Mouse (Mus musculus) limb, embryonic 12.5 days (tissue): ENCODE data around the gene F2rl1. TPM values are rescaled to one million over a fixed set of nuclear protein-coding genes. Genes with fewer than 3 reads are reported as not detected.
"Not testable (repeated sequence)": the region's sequence is repeated elsewhere in the genome, so short reads cannot be mapped to it uniquely, and the experiment has no call there.

ENCODE experiments used
- ATAC-seq: fragments of 200-750 bp; cut with Nextera tagmentation; 2 replicates; pipeline ENCODE4 v1.8.0; 2017; ENCODE audit warnings: low read depth, moderate TSS enrichment; ENCODE audit not compliant: insufficient number of reproducible peaks, insufficient read depth, low FRiP score, low TSS enrichment
- H3K27ac ChIP-seq: fragments of 300-500 bp; sonication (generic); 2 replicates; pipeline ENCODE4 v1.5.1; 2016; ENCODE audit warnings: mild to moderate bottlenecking, moderate library complexity
- H3K27me3 ChIP-seq: fragments of 300-500 bp; sonication (generic); 2 replicates; pipeline ENCODE4 v1.6.1; 2016; ENCODE audit warnings: mild to moderate bottlenecking, moderate library complexity
- H3K36me3 ChIP-seq: fragments of 300-500 bp; sonication (generic); 2 replicates; pipeline ENCODE4 v1.6.1; 2016; ENCODE audit warnings: mild to moderate bottlenecking, moderate library complexity
- H3K4me1 ChIP-seq: fragments of 300-500 bp; sonication (generic); replicated peaks from 2 replicates; pipeline ENCODE4 v1.6.1; 2016
- H3K4me2 ChIP-seq: fragments of 300-500 bp; sonication (generic); 2 replicates; pipeline ENCODE4 v1.6.1; 2016; ENCODE audit warnings: mild to moderate bottlenecking, moderate library complexity
- H3K4me3 ChIP-seq: fragments of 300-500 bp; sonication (generic); replicated peaks from 2 replicates; pipeline ENCODE4 v1.5.1; 2016; ENCODE audit warnings: mild to moderate bottlenecking
- H3K9ac ChIP-seq: fragments of 300-500 bp; sonication (generic); replicated peaks from 2 replicates; pipeline ENCODE4 v1.6.1; 2016; ENCODE audit warnings: mild to moderate bottlenecking, moderate library complexity
- H3K9me3 ChIP-seq: fragments of 300-500 bp; sonication (generic); 2 replicates; pipeline ENCODE4 v1.6.1; 2016; ENCODE audit warnings: mild to moderate bottlenecking, moderate library complexity
- WGBS: fragments of 180-500 bp; shearing (Covaris S2); methylation state at CpG from one replicate; pipeline ENCODE4 v1.1.7; 2016; 5-methylcytosine and 5-hydroxymethylcytosine counted together
- polyA plus RNA-seq: library from polyadenylated mRNA; unstranded; fragments of >200 nt; fragmentation: Nextera tagmentation; extraction: Ambion mirVana; gene quantifications from 2 replicates; pipeline ENCODE4 v1.2.1, GENCODE M21; 2016

The F2rl1 gene
- polyA plus RNA-seq, 1 experiment from 2014 or later: 0.11 TPM

DNA sequence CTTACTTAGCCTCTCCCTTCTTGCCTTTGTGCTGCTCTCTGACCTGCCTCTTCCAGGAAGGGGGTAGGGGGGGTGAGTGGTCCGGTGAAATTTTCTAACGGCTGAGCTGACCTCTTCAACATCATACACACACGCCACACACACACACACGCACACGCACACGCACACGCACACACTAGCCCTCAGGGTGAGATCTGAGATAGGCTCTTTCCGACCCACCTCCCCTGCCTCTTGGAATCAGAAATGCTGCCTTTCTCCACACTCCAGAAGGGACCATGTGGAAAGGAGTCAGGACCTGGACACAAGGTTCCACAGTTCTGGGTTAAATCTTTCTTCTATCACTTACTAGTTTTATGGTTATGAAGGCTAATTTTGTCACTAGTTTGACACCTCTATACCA, 8.6 kb upstream of the F2rl1 start:
- no peak overlapping the region for H3K27ac ChIP-seq
- H3K4me1 ChIP-seq: peaks cover 36% of the 10 kb centered on the region
- no peak for ATAC-seq
- 23% methylated on average over 8 of the region's 8 CpGs for WGBS
- H3K36me3 ChIP-seq: no peaks in the 10 kb centered on the region
- H3K4me3 ChIP-seq: no peak overlapping the region
- H3K9me3 ChIP-seq: no peaks in the 10 kb centered on the region
- no peak overlapping the region for H3K9ac ChIP-seq
- peak overlapping the region; percentile 50 for H3K4me2 ChIP-seq
- peaks cover 16% of the 10 kb centered on the region; the same call in 1 of the 2 replicates for H3K27me3 ChIP-seq

DNA sequence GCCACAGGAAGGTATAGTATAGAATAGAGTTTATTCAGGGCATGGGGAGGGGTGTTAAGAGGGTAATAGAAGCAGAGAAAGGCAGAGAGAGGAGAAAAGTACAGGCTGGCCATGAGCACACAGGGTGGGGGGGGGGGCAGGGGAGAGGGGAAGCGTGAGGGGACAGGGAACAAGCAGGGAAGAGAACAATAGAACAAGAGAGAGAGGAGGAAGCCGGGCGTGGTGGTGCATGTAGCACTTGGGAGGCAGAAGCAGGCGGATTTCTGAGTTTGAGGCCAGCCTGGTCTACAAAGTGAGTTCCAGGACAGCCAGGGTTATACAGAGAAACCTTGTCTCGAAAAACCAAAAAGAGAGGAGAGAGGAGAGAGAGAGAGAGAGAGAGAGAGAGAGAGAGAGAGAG, 8.1 kb upstream of the F2rl1 start:
- not testable (repeated sequence) for ATAC-seq

DNA sequence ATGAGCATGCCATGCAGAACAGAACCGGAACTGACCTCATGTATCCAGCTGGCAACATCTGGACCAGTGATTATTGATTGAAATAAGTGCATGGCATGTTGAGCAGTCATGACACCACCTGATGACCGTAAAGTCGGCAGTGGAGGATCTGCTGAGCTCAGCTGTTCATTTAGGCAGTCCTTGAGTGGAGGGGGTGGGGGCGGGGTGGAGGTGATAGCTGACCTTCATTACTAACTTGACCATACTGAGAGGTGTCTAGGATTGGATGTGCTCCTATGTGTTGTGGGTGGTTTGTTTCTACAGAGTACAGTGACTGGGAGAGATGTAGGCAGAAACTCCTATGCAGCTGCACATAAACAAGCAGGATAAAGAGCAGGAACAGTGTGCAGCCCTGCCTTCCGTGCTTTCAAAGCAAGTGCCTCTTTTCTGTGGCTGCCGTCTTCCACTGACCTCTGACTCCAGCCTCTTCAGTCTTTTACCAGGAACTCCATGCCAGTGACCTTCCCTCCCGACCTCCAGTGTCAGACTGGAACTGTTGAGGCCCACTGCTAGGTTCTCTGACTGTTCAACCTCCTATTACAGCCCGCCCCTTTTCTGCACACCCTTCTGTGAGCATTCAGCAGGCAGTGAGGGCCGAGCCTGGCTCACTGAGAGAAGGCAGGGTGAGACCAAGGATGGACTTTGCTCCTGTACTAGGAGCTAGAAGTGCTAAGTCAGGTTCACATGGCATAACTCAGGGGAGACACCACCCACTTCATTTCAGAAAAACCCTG, 6.4 kb upstream of the F2rl1 start:
- 0 out of 2 replicates have a peak, but pooled peaks have one; percentile 52 for ATAC-seq
- Histone ChIP-seq H3K4me3 (no peak overlapping the region), H3K27me3 (peaks cover 35% of the 10 kb centered on the region), H3K9ac (no peak overlapping the region), H3K36me3 (no peaks in the 10 kb centered on the region), H3K27ac (no peak overlapping the region), H3K4me2 (no peak overlapping the region), H3K9me3 (no peaks in the 10 kb centered on the region), H3K4me1 (peaks cover 36% of the 10 kb centered on the region)
- 34% methylated on average over 9 of the region's 9 CpGs for whole genome bisulfite sequencing

More for the DNA sequence above, 8.1 kb upstream of the F2rl1 start:
- not testable (repeated sequence) for H3K9ac ChIP-seq, H3K4me3 ChIP-seq, H3K36me3 ChIP-seq, H3K4me2 ChIP-seq, H3K27ac ChIP-seq, H3K9me3 ChIP-seq
- peaks cover 36% of the 10 kb centered on the region for H3K4me1 ChIP-seq
- 80% methylated on average over 5 of the region's 5 CpGs for WGBS
- peaks cover 18% of the 10 kb centered on the region; the same call in 1 of the 2 replicates for H3K27me3 ChIP-seq

DNA sequence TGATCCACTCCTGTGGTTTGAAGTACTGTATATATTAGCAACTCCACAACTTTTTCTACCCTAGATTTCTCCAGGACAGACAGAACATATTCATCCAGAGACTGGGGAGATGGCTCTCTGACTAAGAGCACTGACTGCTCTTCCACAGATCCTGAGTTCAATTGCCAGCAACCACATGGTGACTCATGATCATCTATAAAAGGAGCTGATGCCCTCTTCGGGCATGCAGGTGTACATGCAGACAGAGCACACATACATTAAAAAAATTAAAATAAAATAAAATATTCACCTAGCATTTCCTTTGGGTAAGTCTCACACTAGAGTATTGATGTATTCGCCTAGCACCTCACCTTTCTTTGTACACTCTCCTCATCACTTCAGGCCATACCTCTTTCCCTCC, 4.2 kb upstream of the F2rl1 start:
- WGBS: 77% methylated on average over 2 of the region's 2 CpGs

DNA sequence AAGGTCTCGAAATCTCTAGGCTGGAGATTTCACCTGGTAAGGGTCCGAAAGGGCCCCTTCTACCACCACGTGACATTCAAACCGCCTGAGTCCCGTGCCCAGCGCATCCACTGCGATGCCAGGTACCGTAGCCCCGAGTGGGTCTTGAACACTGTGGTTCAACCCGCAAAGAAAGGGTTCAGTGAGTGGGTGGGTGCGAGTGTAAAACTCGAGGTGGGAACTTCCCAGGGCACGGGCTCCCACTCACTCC, 678 bp downstream of the F2rl1 start:
- H3K9me3 ChIP-seq: no peaks in the 10 kb centered on the region
- peak overlapping the region; percentile 5; the same call in 1 of the 2 replicates for H3K9ac ChIP-seq
- peaks cover 63% of the 10 kb centered on the region for H3K27me3 ChIP-seq
- H3K4me3 ChIP-seq: peak overlapping the region; percentile 45
- ATAC-seq: no peak
- peak overlapping the region; percentile 84 for H3K4me2 ChIP-seq
- H3K36me3 ChIP-seq: no peaks in the 10 kb centered on the region
- peaks cover 18% of the 10 kb centered on the region for H3K4me1 ChIP-seq
- H3K27ac ChIP-seq: no peak overlapping the region
- under 1% methylated on average over 13 of the region's 13 CpGs for WGBS

More for the DNA sequence above, 4.2 kb upstream of the F2rl1 start:
- ATAC-seq: no peak
- H3K27me3 ChIP-seq: peaks cover 57% of the 10 kb centered on the region
- no peak overlapping the region for H3K4me2 ChIP-seq
- H3K9ac ChIP-seq: no peak overlapping the region
- no peaks in the 10 kb centered on the region for H3K9me3 ChIP-seq
- no peaks in the 10 kb centered on the region for H3K36me3 ChIP-seq
- no peak overlapping the region for H3K4me3 ChIP-seq
- H3K27ac ChIP-seq: no peak overlapping the region
- peaks cover 27% of the 10 kb centered on the region for H3K4me1 ChIP-seq

DNA sequence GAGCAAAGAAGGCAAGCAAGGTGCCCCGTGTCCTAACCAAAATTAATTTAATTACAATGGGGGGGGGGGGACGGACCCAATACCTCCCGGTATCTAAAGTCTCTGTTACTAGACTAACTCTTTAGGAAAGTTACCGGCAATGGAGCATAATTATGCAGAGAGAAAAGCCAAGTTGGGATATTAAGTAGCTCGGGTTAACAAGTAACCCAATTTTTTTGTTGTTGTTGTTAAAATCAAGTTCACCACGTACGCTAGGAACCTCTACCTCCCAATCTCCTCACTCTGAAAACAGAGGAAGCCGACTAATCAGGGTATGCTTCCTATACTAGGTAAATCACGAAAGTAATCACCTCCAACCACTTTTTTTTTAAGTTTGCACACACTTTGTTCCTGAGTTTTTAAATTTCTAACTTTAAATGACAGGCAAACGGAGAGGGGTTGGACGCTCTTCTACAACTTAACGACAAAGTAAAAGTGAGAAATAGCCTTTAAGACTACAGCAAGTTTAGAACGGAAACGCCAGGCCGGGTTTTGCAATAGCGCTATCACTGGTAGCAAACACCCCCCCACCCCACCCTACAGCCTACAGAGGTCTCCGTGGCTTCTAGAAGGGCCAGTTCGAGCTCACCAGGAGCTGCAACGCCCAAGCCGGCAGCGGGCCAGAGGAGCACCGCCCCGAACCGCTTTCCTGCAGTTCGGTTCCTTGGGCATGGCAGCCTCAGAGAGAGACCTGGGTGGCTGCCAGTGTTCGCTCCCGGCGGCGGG, 1.2 kb downstream of the F2rl1 start:
- WGBS: 2% methylated on average over 29 of the region's 29 CpGs
- H3K4me3 ChIP-seq: peak overlapping the region; percentile 45
- H3K4me2 ChIP-seq: peak overlapping the region; percentile 84
- no peaks in the 10 kb centered on the region for H3K9me3 ChIP-seq
- H3K27me3 ChIP-seq: peaks cover 61% of the 10 kb centered on the region
- no peaks in the 10 kb centered on the region for H3K36me3 ChIP-seq
- ATAC-seq: no peak
- peak overlapping the region; percentile 5; the same call in 1 of the 2 replicates for H3K9ac ChIP-seq
- H3K4me1 ChIP-seq: peaks cover 18% of the 10 kb centered on the region
- H3K27ac ChIP-seq: no peak overlapping the region

DNA sequence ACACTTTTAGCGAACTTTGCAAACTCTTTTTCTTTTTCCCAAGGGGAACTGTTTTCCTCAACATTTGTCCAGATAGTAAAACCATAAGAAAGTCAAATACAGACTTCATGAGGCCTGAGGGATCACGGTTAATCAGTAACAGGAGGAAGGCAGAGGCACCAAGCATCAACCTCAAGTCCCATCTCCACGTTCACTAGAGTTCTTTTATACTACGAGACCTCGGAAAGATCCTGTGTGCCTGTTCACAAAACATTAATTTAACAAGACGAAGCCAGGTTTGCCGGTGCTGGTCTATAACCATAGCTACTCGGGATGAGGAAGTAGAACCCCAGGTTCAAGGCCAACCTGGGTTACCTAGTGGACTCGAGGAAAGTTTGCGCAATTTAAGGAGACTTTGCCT, 2.9 kb downstream of the F2rl1 start:
- 84% methylated on average over 10 of the region's 10 CpGs for WGBS

DNA sequence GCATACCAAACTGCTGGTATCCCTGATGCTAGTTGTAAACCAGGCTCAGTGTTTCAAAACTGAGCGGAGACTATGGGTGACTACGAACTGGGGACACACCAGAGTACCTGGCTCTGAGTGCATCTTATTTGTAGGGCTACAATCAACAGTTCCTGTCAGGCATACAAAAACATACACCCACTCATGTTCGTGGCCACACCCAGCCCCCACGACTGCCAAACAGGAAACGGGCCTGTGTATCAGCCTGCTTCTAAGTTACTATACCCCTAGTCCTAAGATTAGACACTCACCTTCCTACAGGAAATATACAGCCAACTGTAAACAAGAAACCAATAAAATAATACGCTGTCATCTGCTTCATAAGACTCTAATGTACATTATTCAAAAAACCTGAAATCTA, 4.0 kb downstream of the F2rl1 start:
- H3K36me3 ChIP-seq: no peaks in the 10 kb centered on the region
- H3K9me3 ChIP-seq: no peaks in the 10 kb centered on the region
- H3K27me3 ChIP-seq: peaks cover 38% of the 10 kb centered on the region
- no peak for ATAC-seq
- no peak overlapping the region for H3K9ac ChIP-seq
- no peak overlapping the region for H3K4me3 ChIP-seq
- H3K4me1 ChIP-seq: peaks cover 18% of the 10 kb centered on the region
- 84% methylated on average over 6 of the region's 6 CpGs for WGBS
- no peak overlapping the region for H3K27ac ChIP-seq
- no peak overlapping the region for H3K4me2 ChIP-seq

More for the DNA sequence above, 2.9 kb downstream of the F2rl1 start:
- ATAC-seq: no peak
- Histone ChIP-seq H3K27ac (no peak overlapping the region), H3K36me3 (no peaks in the 10 kb centered on the region), H3K4me1 (peaks cover 18% of the 10 kb centered on the region), H3K9me3 (no peaks in the 10 kb centered on the region), H3K4me2 (no peak overlapping the region), H3K4me3 (no peak overlapping the region), H3K9ac (no peak overlapping the region), H3K27me3 (peaks cover 47% of the 10 kb centered on the region)

DNA sequence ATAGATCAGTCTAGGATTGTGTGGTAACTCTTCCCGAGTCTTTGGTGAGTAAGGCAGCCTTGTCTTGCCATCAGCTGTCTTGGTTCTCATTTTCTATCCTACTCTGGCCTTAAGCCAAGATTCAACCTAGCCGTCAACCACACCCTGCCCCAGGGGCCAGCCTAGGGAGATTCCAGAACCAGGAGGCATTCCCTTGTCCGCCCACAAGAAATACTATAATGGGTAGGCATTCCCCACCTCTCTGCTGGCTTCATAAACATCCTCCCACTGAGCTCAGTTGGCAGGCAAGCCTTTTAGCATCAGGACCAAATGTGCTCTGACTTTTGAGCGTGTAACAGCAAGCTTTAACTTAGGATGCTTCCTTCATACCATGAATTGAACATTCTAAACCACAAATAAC, 10.3 kb downstream of the F2rl1 start:
- WGBS: 73% methylated on average over 4 of the region's 4 CpGs
- ATAC-seq: no peak
- Histone ChIP-seq H3K4me2 (no peak overlapping the region), H3K9me3 (no peaks in the 10 kb centered on the region), H3K4me3 (no peak overlapping the region), H3K27ac (no peak overlapping the region), H3K36me3 (no peaks in the 10 kb centered on the region), H3K9ac (no peak overlapping the region), H3K4me1 (no peaks in the 10 kb centered on the region), H3K27me3 (peaks cover 2% of the 10 kb centered on the region; the same call in 1 of the 2 replicates)

DNA sequence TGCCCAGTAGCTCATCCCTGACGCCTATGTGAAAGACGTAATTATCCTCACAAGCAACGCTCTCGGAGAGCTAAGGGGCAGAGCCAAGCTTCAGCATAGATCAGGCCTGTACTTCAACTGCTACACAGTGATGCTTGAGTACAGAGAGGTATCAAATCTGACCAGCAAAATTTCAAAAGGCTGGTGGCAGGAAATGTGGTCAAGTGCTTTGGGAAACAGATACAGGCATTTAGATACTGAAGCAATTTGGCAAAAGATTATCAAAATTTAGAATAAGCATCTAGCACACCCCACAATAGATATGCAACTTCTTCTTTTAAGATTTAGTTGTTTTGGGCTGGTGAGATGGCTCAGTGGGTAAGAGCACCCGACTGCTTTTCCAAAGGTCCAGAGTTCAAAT, 15.0 kb downstream of the F2rl1 start:
- no peak overlapping the region for H3K9ac ChIP-seq
- H3K36me3 ChIP-seq: no peaks in the 10 kb centered on the region
- no peaks in the 10 kb centered on the region for H3K4me1 ChIP-seq
- no peak overlapping the region for H3K4me2 ChIP-seq
- no peaks in the 10 kb centered on the region for H3K27me3 ChIP-seq
- H3K4me3 ChIP-seq: no peak overlapping the region
- no peak overlapping the region for H3K27ac ChIP-seq
- H3K9me3 ChIP-seq: no peaks in the 10 kb centered on the region
- 88% methylated on average over 5 of the region's 5 CpGs for WGBS
- no peak for ATAC-seq

DNA sequence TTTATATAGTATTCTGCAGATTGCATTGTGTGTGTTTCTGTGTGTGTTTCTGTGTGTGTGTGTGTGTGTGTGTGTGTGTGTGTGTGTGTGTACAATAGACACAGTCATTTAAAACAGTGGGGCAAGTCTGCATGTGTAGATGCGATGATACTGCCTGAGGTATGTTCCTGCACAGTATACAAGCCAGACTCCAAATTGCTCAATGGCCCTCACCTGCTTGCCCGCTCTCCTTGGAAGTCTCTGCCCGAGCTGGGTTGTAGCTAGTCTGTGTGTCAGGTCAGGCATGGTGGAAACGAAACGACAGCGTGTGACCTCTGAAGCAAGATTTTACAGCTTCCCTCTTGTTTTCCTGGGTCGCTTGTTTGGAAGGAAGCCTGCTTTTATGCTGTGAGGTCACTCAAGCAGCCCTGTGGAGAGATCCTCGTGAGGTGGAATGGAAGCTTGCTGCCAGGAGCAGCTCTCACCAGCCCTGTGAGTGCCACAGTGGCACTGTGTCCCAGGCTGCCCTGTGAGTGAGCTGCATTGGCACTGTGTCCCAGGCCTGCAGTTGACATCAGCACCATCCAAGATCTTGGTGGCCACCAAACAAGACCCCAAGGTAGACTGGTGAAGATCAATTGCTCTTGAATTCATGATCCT, 21.6 kb downstream of the F2rl1 start:
- no peaks in the 10 kb centered on the region for H3K9me3 ChIP-seq
- H3K4me2 ChIP-seq: no peak overlapping the region
- ATAC-seq: no peak
- no peak overlapping the region for H3K9ac ChIP-seq
- no peaks in the 10 kb centered on the region for H3K27me3 ChIP-seq
- WGBS: 75% methylated on average over 8 of the region's 8 CpGs
- H3K36me3 ChIP-seq: no peaks in the 10 kb centered on the region
- no peaks in the 10 kb centered on the region for H3K4me1 ChIP-seq
- no peak overlapping the region for H3K27ac ChIP-seq
- no peak overlapping the region for H3K4me3 ChIP-seq
